Mouse (Mus musculus) midbrain, embryonic 12.5 days (tissue): ENCODE data around the gene Btbd19. TPM values are rescaled to one million over a fixed set of nuclear protein-coding genes. Genes with fewer than 3 reads are reported as not detected.

Experiments used
- ATAC-seq: fragments of 200-750 bp; cut with Nextera tagmentation; 2 replicates; pipeline ENCODE4 v1.8.0; 2017; ENCODE audit warnings: low read depth, moderate TSS enrichment, moderate library complexity; ENCODE audit not compliant: low FRiP score
- H3K27ac ChIP-seq: fragments of 300-500 bp; sonication (generic); replicated peaks from 2 replicates; pipeline ENCODE4 v1.5.1; 2016; ENCODE audit warnings: mild to moderate bottlenecking
- H3K27me3 ChIP-seq: fragments of 300-500 bp; sonication (generic); 2 replicates; pipeline ENCODE4 v1.6.1; 2016; ENCODE audit warnings: mild to moderate bottlenecking
- H3K36me3 ChIP-seq: fragments of 300-500 bp; sonication (generic); 2 replicates; pipeline ENCODE4 v1.6.1; 2016
- H3K4me1 ChIP-seq: fragments of 300-500 bp; sonication (generic); 2 replicates; pipeline ENCODE4 v1.6.1; 2016
- H3K4me2 ChIP-seq: fragments of 300-500 bp; sonication (generic); replicated peaks from 2 replicates; pipeline ENCODE4 v1.6.1; 2016; ENCODE audit warnings: mild to moderate bottlenecking, moderate library complexity
- H3K4me3 ChIP-seq: fragments of 300-500 bp; sonication (generic); 2 replicates; pipeline ENCODE4 v1.5.1; 2016; ENCODE audit warnings: mild to moderate bottlenecking
- H3K9ac ChIP-seq: fragments of 300-500 bp; sonication (generic); replicated peaks from 2 replicates; pipeline ENCODE4 v1.6.1; 2016; ENCODE audit warnings: mild to moderate bottlenecking, moderate library complexity
- H3K9me3 ChIP-seq: fragments of 300-500 bp; sonication (generic); 2 replicates; pipeline ENCODE4 v1.6.1; 2016; ENCODE audit warnings: mild to moderate bottlenecking
- WGBS: fragments of 180-500 bp; shearing (Covaris S2); methylation state at CpG from one replicate; pipeline ENCODE4 v1.1.7; 2016; 5-methylcytosine and 5-hydroxymethylcytosine counted together
- polyA plus RNA-seq: library from polyadenylated mRNA; unstranded; fragments of >200 nt; fragmentation: Nextera tagmentation; extraction: Ambion mirVana; gene quantifications from 2 replicates; pipeline ENCODE4 v1.2.1, GENCODE M21; 2016

The Btbd19 gene
- polyA plus RNA-seq, 1 experiment from 2014 or later = 4.2 TPM

- 75% methylated on average over 24 of the region's 24 CpGs for WGBS
- Histone ChIP-seq H3K27me3 (no peaks in the 10 kb centered on the region), H3K36me3 (peaks cover 47% of the 10 kb centered on the region), H3K9me3 (no peaks in the 10 kb centered on the region), H3K4me3 (no peak overlapping the region), H3K27ac (0 out of 2 replicates have a peak overlapping the region, but pooled peaks have one; percentile 7), H3K4me1 (peaks cover 7% of the 10 kb centered on the region; the same call in 1 of the 2 replicates), H3K4me2 (no peak overlapping the region), H3K9ac (no peak overlapping the region)
- no peak for ATAC-seq
Measured at GRCm38 (mm10) chr4:117148815-117149214, 23.3 kb upstream of the Btbd19 start.

GRCm38 (mm10) chr4:117148047-117148713 lies 22.7 kb upstream of the Btbd19 start:
- Histone ChIP-seq H3K9me3 (no peaks in the 10 kb centered on the region), H3K4me1 (peaks cover under 1% of the 10 kb centered on the region; the same call in 1 of the 2 replicates), H3K27me3 (0 out of 2 replicates have a peak, but pooled peaks cover 1% of the 10 kb centered on the region), H3K4me2 (no peak overlapping the region), H3K27ac (0 out of 2 replicates have a peak overlapping the region, but pooled peaks have one; percentile 7), H3K9ac (no peak overlapping the region), H3K4me3 (no peak overlapping the region), H3K36me3 (peaks cover 41% of the 10 kb centered on the region)
- ATAC-seq = no peak
- WGBS = 88% methylated on average over 18 of the region's 18 CpGs

- Histone ChIP-seq H3K9me3 (no peaks in the 10 kb centered on the region), H3K4me1 (no peaks in the 10 kb centered on the region), H3K27me3 (peaks cover 13% of the 10 kb centered on the region; the same call in 1 of the 2 replicates), H3K27ac (no peak overlapping the region), H3K4me3 (no peak overlapping the region), H3K9ac (no peak overlapping the region), H3K36me3 (peaks cover 23% of the 10 kb centered on the region), H3K4me2 (no peak overlapping the region)
- no peak for ATAC-seq
- 28% methylated on average over 15 of the region's 15 CpGs for WGBS
Measured at GRCm38 (mm10) chr4:117146176-117146575, 20.7 kb upstream of the Btbd19 start.

- H3K27me3 ChIP-seq = peaks cover 13% of the 10 kb centered on the region
- WGBS = 91% methylated on average over 13 of the region's 13 CpGs
- no peak for ATAC-seq
- H3K36me3 ChIP-seq = peaks cover 14% of the 10 kb centered on the region
- H3K4me1 ChIP-seq = no peaks in the 10 kb centered on the region
- H3K9me3 ChIP-seq = no peaks in the 10 kb centered on the region
- H3K9ac ChIP-seq = no peak overlapping the region
- H3K27ac ChIP-seq = no peak overlapping the region
- no peak overlapping the region for H3K4me3 ChIP-seq
- no peak overlapping the region for H3K4me2 ChIP-seq
Measured at GRCm38 (mm10) chr4:117145248-117145647, 19.7 kb upstream of the Btbd19 start.

- Histone ChIP-seq H3K4me1 (no peaks in the 10 kb centered on the region), H3K4me3 (no peak overlapping the region), H3K27me3 (peaks cover 13% of the 10 kb centered on the region), H3K9me3 (no peaks in the 10 kb centered on the region), H3K36me3 (no peaks in the 10 kb centered on the region), H3K9ac (no peak overlapping the region), H3K27ac (no peak overlapping the region), H3K4me2 (no peak overlapping the region)
- WGBS = 70% methylated on average over 7 of the region's 7 CpGs
- no peak for ATAC-seq
Measured at GRCm38 (mm10) chr4:117143023-117143422, 17.5 kb upstream of the Btbd19 start.

GRCm38 (mm10) chr4:117140613-117141012 lies 15.1 kb upstream of the Btbd19 start:
- no peak for ATAC-seq
- Histone ChIP-seq H3K27ac (no peak overlapping the region), H3K27me3 (peaks cover 16% of the 10 kb centered on the region), H3K4me1 (no peaks in the 10 kb centered on the region), H3K4me3 (no peak overlapping the region), H3K9me3 (no peaks in the 10 kb centered on the region), H3K4me2 (no peak overlapping the region), H3K9ac (no peak overlapping the region), H3K36me3 (no peaks in the 10 kb centered on the region)
- WGBS = 43% methylated on average over 4 of the region's 4 CpGs

- no peak overlapping the region for H3K27ac ChIP-seq
- H3K4me3 ChIP-seq = no peak overlapping the region
- ATAC-seq = peak; percentile 52; the same call in 1 of the 2 replicates
- H3K27me3 ChIP-seq = peaks cover 18% of the 10 kb centered on the region
- 5% methylated on average over 2 of the region's 2 CpGs for WGBS
- no peaks in the 10 kb centered on the region for H3K9me3 ChIP-seq
- H3K4me2 ChIP-seq = no peak overlapping the region
- peaks cover 1% of the 10 kb centered on the region for H3K4me1 ChIP-seq
- no peak overlapping the region for H3K9ac ChIP-seq
- no peaks in the 10 kb centered on the region for H3K36me3 ChIP-seq
Measured at GRCm38 (mm10) chr4:117139217-117139612, 13.7 kb upstream of the Btbd19 start.

GRCm38 (mm10) chr4:117138295-117139216 lies 13.0 kb upstream of the Btbd19 start:
- Histone ChIP-seq H3K27ac (no peak overlapping the region), H3K36me3 (no peaks in the 10 kb centered on the region), H3K9me3 (no peaks in the 10 kb centered on the region), H3K4me1 (peaks cover 4% of the 10 kb centered on the region), H3K9ac (no peak overlapping the region), H3K4me2 (no peak overlapping the region), H3K27me3 (peaks cover 18% of the 10 kb centered on the region), H3K4me3 (no peak overlapping the region)
- no peak for ATAC-seq
- WGBS = 70% methylated on average over 16 of the region's 17 CpGs

- H3K36me3 ChIP-seq = no peaks in the 10 kb centered on the region
- no peak overlapping the region for H3K4me2 ChIP-seq
- ATAC-seq = no peak
- no peak overlapping the region for H3K27ac ChIP-seq
- no peak overlapping the region for H3K9ac ChIP-seq
- H3K4me3 ChIP-seq = no peak overlapping the region
- H3K27me3 ChIP-seq = peaks cover 5% of the 10 kb centered on the region; the same call in 1 of the 2 replicates
- 23% methylated on average over 8 of the region's 8 CpGs for WGBS
- peaks cover 24% of the 10 kb centered on the region for H3K4me1 ChIP-seq
- H3K9me3 ChIP-seq = no peaks in the 10 kb centered on the region
Measured at GRCm38 (mm10) chr4:117136034-117136433, 10.5 kb upstream of the Btbd19 start.

GRCm38 (mm10) chr4:117134601-117134995 lies 9.1 kb upstream of the Btbd19 start:
- H3K9ac ChIP-seq = peak overlapping the region; percentile 48; the same call in 1 of the 2 replicates
- 36% methylated on average over 2 of the region's 2 CpGs for WGBS
- H3K4me3 ChIP-seq = peak overlapping the region; percentile 88; the same call in 1 of the 2 replicates
- no peaks in the 10 kb centered on the region for H3K9me3 ChIP-seq
- peaks cover 5% of the 10 kb centered on the region; the same call in 1 of the 2 replicates for H3K27me3 ChIP-seq
- 0 out of 2 replicates have a peak overlapping the region, but pooled peaks have one; percentile 44 for H3K27ac ChIP-seq
- H3K36me3 ChIP-seq = 0 out of 2 replicates have a peak, but pooled peaks cover 5% of the 10 kb centered on the region
- H3K4me1 ChIP-seq = peaks cover 36% of the 10 kb centered on the region
- ATAC-seq = no peak
- H3K4me2 ChIP-seq = peak overlapping the region; percentile 84; the same call in 1 of the 2 replicates

GRCm38 (mm10) chr4:117133817-117134600 lies 8.5 kb upstream of the Btbd19 start, which contains the start of gene Plk3:
Gene Plk3 (minus strand): TSS chr4:117133963.
- Histone ChIP-seq H3K27ac (peak within 1 kb of the TSS; percentile 71), H3K9me3 (no peaks in the 10 kb centered on the region), H3K4me2 (peak within 1 kb of the TSS; percentile 84), H3K27me3 (peaks cover 5% of the 10 kb centered on the region; the same call in 1 of the 2 replicates), H3K4me1 (peaks cover 36% of the 10 kb centered on the region), H3K9ac (peak within 1 kb of the TSS; percentile 78), H3K36me3 (peaks cover 8% of the 10 kb centered on the region), H3K4me3 (peak within 1 kb of the TSS; percentile 88)
- WGBS = 1% methylated on average over 48 of the region's 48 CpGs
- peak; percentile 84 for ATAC-seq
